Mouse (Mus musculus) CH12.LX (cell line): Measurements from ENCODE around the gene Tex33. TPM values are rescaled to one million over a fixed set of nuclear protein-coding genes. Genes with fewer than 3 reads are reported as not detected.

Source experiments
- DNase-seq: peaks from one replicate; pipeline ENCODE4 v3.0.0-alpha.2; 2013; ENCODE audit errors: extremely low read depth
- H3K27ac ChIP-seq: 2 replicates; pipeline ENCODE4 v1.5.1; 2012; ENCODE audit warnings: low read depth, mild to moderate bottlenecking, control low read depth, moderate library complexity; ENCODE audit not compliant: insufficient read depth
- H3K27me3 ChIP-seq: replicated peaks from 2 replicates; pipeline ENCODE3; 2012; ENCODE audit warnings: inconsistent platforms
- H3K36me3 ChIP-seq, 2 experiments: replicated peaks in 1 of 2; 2 replicates each; pipeline versions ENCODE3 to v1.6.1; 2012; ENCODE audit warnings: inconsistent platforms in 1 of 2, low read length in 1 of 2, mild to moderate bottlenecking in 1 of 2, mixed read lengths in 1 of 2, moderate library complexity in 1 of 2; ENCODE audit not compliant: control insufficient read depth in 1 of 2, insufficient read depth in 1 of 2
- H3K4me1 ChIP-seq, 2 experiments: 2 replicates each; pipeline ENCODE4 v1.6.1; 2012; ENCODE audit warnings: inconsistent platforms in 1 of 2, moderate library complexity in 1 of 2; ENCODE audit not compliant: insufficient read depth in 2 of 2, control insufficient read depth in 1 of 2
- H3K4me2 ChIP-seq: 2 replicates; pipeline ENCODE4 v1.6.1; 2012; ENCODE audit warnings: low read depth, mild to moderate bottlenecking, control low read depth; ENCODE audit not compliant: poor library complexity, insufficient read depth, severe bottlenecking
- H3K4me3 ChIP-seq, 3 experiments: fragments of 150-350 bp in 1 of 3; sonication (generic) in 1 of 3; replicated peaks in 1 of 3; 2 replicates each; pipeline versions ENCODE3 to v1.5.1; 2011 to 2012; ENCODE audit warnings: low read depth in 2 of 3, low read length in 2 of 3, mild to moderate bottlenecking in 2 of 3, moderate library complexity in 2 of 3, control low read depth in 1 of 3, improper control_type of control experiment in 1 of 3, inconsistent platforms in 1 of 3, mixed read lengths in 1 of 3; ENCODE audit not compliant: poor library complexity in 1 of 3
- H3K79me2 ChIP-seq: replicated peaks from 2 replicates; pipeline ENCODE4 v1.6.1; 2012; ENCODE audit warnings: mild to moderate bottlenecking, moderate library complexity; ENCODE audit not compliant: control insufficient read depth, poor library complexity, insufficient read depth, severe bottlenecking; ENCODE audit errors: extremely low read depth
- H3K9ac ChIP-seq: 2 replicates; pipeline ENCODE4 v1.6.1; 2012; ENCODE audit warnings: low read depth, mild to moderate bottlenecking, control low read depth, moderate library complexity; ENCODE audit not compliant: insufficient read depth
- H3K9me3 ChIP-seq: replicated peaks from 2 replicates; pipeline ENCODE3; 2012; ENCODE audit warnings: low read length, inconsistent platforms, mixed read lengths
- CHD1 ChIP-seq: IDR thresholded peaks from 2 replicates; pipeline ENCODE4 v1.6.1; 2012; ENCODE audit warnings: low read depth, low read length, improper control_type of control experiment, inconsistent platforms
- CHD2 ChIP-seq: IDR thresholded peaks from 2 replicates; pipeline ENCODE4 v1.6.1; 2011; ENCODE audit warnings: low read length, improper control_type of control experiment
- E2F4 ChIP-seq: IDR thresholded peaks from 2 replicates; pipeline ENCODE4 v1.6.1; 2011; ENCODE audit warnings: low read depth, low read length, improper control_type of control experiment; ENCODE audit not compliant: insufficient replicate concordance
- ELF1 ChIP-seq: IDR thresholded peaks from 2 replicates; pipeline ENCODE4 v1.6.1; 2014; ENCODE audit warnings: low read depth, mild to moderate bottlenecking, inconsistent platforms, low read length, improper control_type of control experiment
- ETS1 ChIP-seq: conservative IDR thresholded peaks from 2 replicates; pipeline ENCODE4 v1.6.1; 2012; ENCODE audit warnings: low read depth, mild to moderate bottlenecking, inconsistent platforms, low read length, improper control_type of control experiment, moderate library complexity
- GABPA ChIP-seq: IDR thresholded peaks from 2 replicates; pipeline ENCODE4 v1.6.1; 2012; ENCODE audit warnings: low read depth, low read length, improper control_type of control experiment, inconsistent platforms; ENCODE audit not compliant: insufficient replicate concordance
- HCFC1 ChIP-seq: IDR thresholded peaks from 2 replicates; pipeline ENCODE4 v1.6.1; 2012; ENCODE audit warnings: low read depth, mild to moderate bottlenecking, inconsistent platforms, low read length, improper control_type of control experiment
- JUN ChIP-seq: IDR thresholded peaks from 2 replicates; pipeline ENCODE4 v1.6.1; 2011; ENCODE audit warnings: low read depth, mild to moderate bottlenecking, low read length, improper control_type of control experiment, moderate library complexity; ENCODE audit not compliant: insufficient read depth
- KAT2A ChIP-seq: IDR thresholded peaks from 2 replicates; pipeline ENCODE4 v1.6.1; 2012; ENCODE audit warnings: low read length, improper control_type of control experiment, inconsistent platforms; ENCODE audit not compliant: insufficient replicate concordance
- MAFK ChIP-seq: IDR thresholded peaks from 2 replicates; pipeline ENCODE4 v1.6.1; 2011; ENCODE audit warnings: low read length, improper control_type of control experiment; ENCODE audit not compliant: insufficient replicate concordance
- MAZ ChIP-seq: IDR thresholded peaks from 2 replicates; pipeline ENCODE4 v1.6.1; 2012; ENCODE audit warnings: low read depth, mild to moderate bottlenecking, inconsistent platforms, low read length, improper control_type of control experiment, moderate library complexity
- MEF2A ChIP-seq: IDR thresholded peaks from 2 replicates; pipeline ENCODE4 v1.6.1; 2014; ENCODE audit warnings: low read depth, mild to moderate bottlenecking, inconsistent platforms, low read length, improper control_type of control experiment, borderline replicate concordance
- MXI1 ChIP-seq: IDR thresholded peaks from 2 replicates; pipeline ENCODE4 v1.6.1; 2011; ENCODE audit warnings: mild to moderate bottlenecking, low read depth, low read length, improper control_type of control experiment
- NELFE ChIP-seq: IDR thresholded peaks from 2 replicates; pipeline ENCODE4 v1.6.1; 2011; ENCODE audit warnings: low read depth, low read length, improper control_type of control experiment
- POLR2A ChIP-seq: IDR thresholded peaks from 2 replicates; pipeline ENCODE4 v1.6.1; 2011; ENCODE audit warnings: low read depth, mild to moderate bottlenecking, improper control_type of control experiment, low read length
- POLR2AphosphoS2 ChIP-seq: IDR thresholded peaks from 2 replicates; pipeline ENCODE4 v1.6.1; 2011; ENCODE audit warnings: low read depth, low read length, improper control_type of control experiment
- RCOR1 ChIP-seq: conservative IDR thresholded peaks from 2 replicates; pipeline ENCODE4 v1.6.1; 2012; ENCODE audit warnings: low read depth, mild to moderate bottlenecking, inconsistent platforms, low read length, improper control_type of control experiment
- SMC3 ChIP-seq: IDR thresholded peaks from 2 replicates; pipeline ENCODE4 v1.6.1; 2011; ENCODE audit warnings: low read depth, low read length, improper control_type of control experiment
- TBP ChIP-seq: conservative IDR thresholded peaks from 2 replicates; pipeline ENCODE4 v1.6.1; 2011; ENCODE audit warnings: low read depth, low read length, improper control_type of control experiment
- TCF12 ChIP-seq: IDR thresholded peaks from 2 replicates; pipeline ENCODE4 v1.6.1; 2014; ENCODE audit warnings: low read depth, mild to moderate bottlenecking, inconsistent platforms, low read length, improper control_type of control experiment
- UBTF ChIP-seq: IDR thresholded peaks from 2 replicates; pipeline ENCODE4 v1.6.1; 2012; ENCODE audit warnings: low read depth, mild to moderate bottlenecking, inconsistent platforms, low read length, improper control_type of control experiment, moderate library complexity
- USF2 ChIP-seq: conservative IDR thresholded peaks from 2 replicates; pipeline ENCODE4 v1.6.1; 2011; ENCODE audit warnings: low read depth, low read length, improper control_type of control experiment
- ZKSCAN1 ChIP-seq: IDR thresholded peaks from 2 replicates; pipeline ENCODE4 v1.6.1; 2012; ENCODE audit warnings: low read depth, inconsistent platforms, low read length, improper control_type of control experiment, borderline replicate concordance
- dilution Hi-C: fragments of 300-500 bp; cut with MboI; formaldehyde crosslinking; loops from 2 replicates; pipeline ENCODE4 v1.14.3; 2020; ENCODE audit warnings: low sequenced_read_pairs; ENCODE audit not compliant: extremely low pct_unique_long_range_greater_than_20kb, extremely low pct_ligation_motif_present
- in situ Hi-C: fragments of 300-500 bp; cut with MboI; formaldehyde crosslinking; loops from 3 replicates; pipeline ENCODE4 v1.14.3; 2019; ENCODE audit warnings: low sequenced_read_pairs, low pct_ligation_motif_present, low pct_unique_long_range_greater_than_20kb, mixed read lengths
- polyA plus RNA-seq: library from polyadenylated mRNA; unstranded; fragments of >175 nt; gene quantifications from 2 replicates; pipeline ENCODE4 v1.2.1, GENCODE M21; 2012; ENCODE audit warnings: low read depth; ENCODE audit not compliant: insufficient read length
- total RNA-seq, 2 experiments: library from RNA; depleted of rRNA; stranded (reverse); fragments of 300-350 nt in 1 of 2; fragments of >200 nt in 1 of 2; gene quantifications; 2 replicates each; pipeline ENCODE4 v1.2.3; 2012 to 2014

Gene Tex33
- total and polyA plus RNA-seq, 3 experiments, result not detected

DNA sequence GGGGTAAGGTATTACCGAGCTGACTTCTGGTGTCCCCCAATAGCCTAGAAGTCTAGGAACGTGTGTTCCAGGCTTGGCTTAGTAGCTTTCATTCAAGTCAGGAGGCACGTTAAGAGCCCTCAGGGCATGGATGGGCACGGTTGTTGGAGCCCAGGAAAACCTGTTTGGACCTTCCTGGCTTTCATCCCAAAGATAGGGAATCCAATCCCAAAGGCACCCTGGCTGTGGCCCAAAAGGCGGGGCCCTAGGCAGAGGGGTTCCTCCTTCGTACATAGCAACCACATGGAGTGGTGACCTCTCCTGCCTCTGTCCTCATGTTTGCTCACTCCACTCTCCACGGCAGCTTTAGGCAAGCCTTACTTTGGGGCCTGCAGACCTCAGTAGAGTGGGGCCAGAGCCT, 6.7 kb upstream of the Tex33 start:
- no peaks in the 10 kb centered on the region for H3K36me3 ChIP-seq
- H3K27ac ChIP-seq, result no peak overlapping the region
- H3K4me3 ChIP-seq, result no peak overlapping the region
- H3K27me3 ChIP-seq, result peaks cover 44% of the 10 kb centered on the region
- dilution Hi-C loops (no loop called here), in situ Hi-C loops (no loop called here)
- no peak overlapping the region for H3K4me2 ChIP-seq
- peaks cover 3 to 13% of the 10 kb centered on the region in 2 experiments for H3K4me1 ChIP-seq
- H3K9ac ChIP-seq, result no peak overlapping the region
- TF ChIP-seq CHD1, result no peak
- no peak for TF ChIP-seq HCFC1
- no peak for TF ChIP-seq USF2
- TF ChIP-seq E2F4, result no peak
- no peak for TF ChIP-seq TBP
- no peak for TF ChIP-seq JUN
- no peak for TF ChIP-seq KAT2A
- TF ChIP-seq SMC3, result no peak
- no peak for TF ChIP-seq ETS1
- no peak for TF ChIP-seq MEF2A
- TF ChIP-seq ZKSCAN1, result no peak
- no peak for TF ChIP-seq POLR2AphosphoS2
- no peak for TF ChIP-seq MAZ
- TF ChIP-seq POLR2A, result no peak
- no peak for TF ChIP-seq MXI1
- TF ChIP-seq MAFK, result no peak
- no peak for TF ChIP-seq TCF12
- TF ChIP-seq NELFE, result no peak
- no peaks in the 10 kb centered on the region for H3K9me3 ChIP-seq
- no peak for DNase-seq
- no peaks in the 10 kb centered on the region for H3K79me2 ChIP-seq

- in situ Hi-C loops, result no loop called here
- no peak overlapping the region for H3K9ac ChIP-seq
- peaks cover 48% of the 10 kb centered on the region for H3K27me3 ChIP-seq
- H3K4me1 ChIP-seq, result peaks cover 3 to 8% of the 10 kb centered on the region in 2 experiments
- no peaks in the 10 kb centered on the region for H3K36me3 ChIP-seq
- no peak overlapping the region for H3K4me3 ChIP-seq
- no peak for TF ChIP-seq UBTF
- no peak for TF ChIP-seq NELFE
- TF ChIP-seq ELF1, result no peak
- TF ChIP-seq CHD2, result no peak
- TF ChIP-seq RCOR1, result no peak
- no peak for TF ChIP-seq TCF12
- no peak for TF ChIP-seq POLR2AphosphoS2
- no peak for TF ChIP-seq MEF2A
- TF ChIP-seq GABPA, result no peak
- no peaks in the 10 kb centered on the region for H3K79me2 ChIP-seq
- no peaks in the 10 kb centered on the region for H3K9me3 ChIP-seq
- H3K4me2 ChIP-seq, result no peak overlapping the region
- H3K27ac ChIP-seq, result no peak overlapping the region
- dilution Hi-C loops, result no loop called here
- DNase-seq, result no peak
Measured at GRCm38 (mm10) chr15:78401921-78402320, 6.2 kb upstream of the Tex33 start.
